Mouse (Mus musculus): ENCODE measurements around the gene Bhmt2.

Bhmt2 gene

DNA sequence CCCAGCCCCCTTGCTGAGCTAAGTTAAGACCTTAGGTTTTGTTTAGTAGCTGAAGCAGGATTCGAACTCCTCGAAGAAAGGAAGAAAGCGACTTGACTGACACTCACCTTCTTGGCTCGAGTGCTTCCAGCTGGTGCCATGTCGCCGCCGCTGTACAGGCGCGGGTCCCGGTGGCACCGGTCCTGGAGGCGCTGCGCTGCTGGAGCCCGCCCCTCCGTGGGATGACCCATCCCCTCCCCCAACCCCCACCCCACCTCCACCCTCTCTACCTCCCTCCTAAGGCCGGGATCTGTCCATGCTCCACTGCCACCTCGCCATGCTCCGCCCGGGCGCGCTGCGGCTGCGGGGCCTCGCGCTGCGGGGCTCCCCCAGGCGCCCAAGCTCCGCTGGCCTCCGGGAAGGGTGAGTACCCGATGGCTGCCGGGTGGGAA is at the start of gene Bhmt2, which contains the start of gene Dmgdh:
Gene Bhmt2 (minus strand): TSS at position 172 of the 431 bp plus-strand sequence.
Gene Dmgdh (plus strand): TSS at position 303 of the 431 bp plus-strand sequence.
- no peak for DNase-seq (ENCODE audit: low read depth)

DNA sequence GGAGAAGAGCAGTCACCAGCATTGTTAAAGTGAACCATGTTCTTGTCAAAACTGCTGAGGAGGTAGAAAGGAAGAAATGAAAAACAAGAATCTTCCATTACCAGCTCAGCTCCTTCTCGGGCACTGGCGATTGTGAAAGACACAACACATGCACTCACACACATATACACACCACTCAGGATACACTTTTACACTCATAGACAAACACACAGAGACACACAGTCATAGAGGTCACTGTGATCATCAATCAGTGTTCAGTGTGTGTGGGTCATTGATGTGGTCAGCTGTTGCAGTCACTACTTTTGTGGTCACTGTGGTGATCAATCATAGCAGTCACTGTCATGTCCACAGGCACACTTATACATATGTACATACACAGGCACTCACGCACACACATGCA is 49.4 kb upstream of the Bhmt2 start:
- DNase-seq (ENCODE audit: low read depth): no peak

DNA sequence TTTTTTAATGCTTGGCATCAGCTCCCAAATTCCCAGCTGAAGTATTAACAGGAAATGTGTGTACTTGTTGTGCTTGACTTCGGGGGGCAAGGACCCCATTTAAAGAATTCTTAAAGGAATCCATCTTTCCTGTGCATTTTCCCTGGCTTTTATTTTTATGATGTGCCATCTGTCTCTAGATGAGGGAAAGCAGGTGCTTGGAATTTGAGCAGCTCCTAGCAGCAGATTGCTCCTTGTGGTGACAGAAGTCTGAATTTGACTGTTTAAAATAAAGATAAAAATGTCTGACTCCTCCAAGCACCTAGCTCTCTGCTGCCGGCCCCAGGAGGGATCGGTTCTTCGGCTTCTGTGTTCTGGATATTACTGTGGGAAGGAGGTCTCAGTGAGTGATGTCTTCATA is 47.8 kb upstream of the Bhmt2 start:
- no peak for DNase-seq (ENCODE audit: low read depth)

GRCm38 (mm10) chr13:93718948-93719347 is 44.8 kb upstream of the Bhmt2 start:
- DNase-seq (ENCODE audit: low read depth): peak; percentile 48

- no peak for DNase-seq (ENCODE audit: low read depth)
Observed at GRCm38 (mm10) chr13:93717113-93717512, 43.0 kb upstream of the Bhmt2 start.

- no peak for DNase-seq (ENCODE audit: low read depth)
Observed at GRCm38 (mm10) chr13:93713826-93714225, 39.7 kb upstream of the Bhmt2 start.

DNA sequence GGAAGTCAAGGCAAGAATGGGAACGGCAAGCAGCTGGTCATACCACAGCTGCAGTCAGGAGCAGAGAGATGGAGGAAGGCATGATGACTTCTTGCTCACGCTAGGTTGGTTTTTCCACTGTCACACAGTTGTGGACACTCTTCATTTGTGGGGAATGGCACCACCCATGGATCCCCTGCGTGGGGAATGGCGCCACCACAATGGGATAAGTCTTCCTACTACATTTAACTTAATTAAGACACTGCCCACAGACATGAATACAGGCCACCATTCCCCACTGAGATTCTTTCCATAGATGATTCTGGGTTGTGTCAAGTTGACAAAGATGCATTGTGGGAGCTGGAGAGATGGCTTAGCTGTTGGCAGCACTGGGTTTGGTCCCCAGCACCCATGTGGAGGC is 38.3 kb upstream of the Bhmt2 start:
- no peak for DNase-seq (ENCODE audit: low read depth)

GRCm38 (mm10) chr13:93711226-93711625 is 37.1 kb upstream of the Bhmt2 start:
- no peak for DNase-seq (ENCODE audit: low read depth)

- DNase-seq (ENCODE audit: low read depth): no peak
Observed at GRCm38 (mm10) chr13:93710325-93710724, 36.2 kb upstream of the Bhmt2 start.

- DNase-seq (ENCODE audit: low read depth): no peak
Observed at GRCm38 (mm10) chr13:93707271-93707670, 33.2 kb upstream of the Bhmt2 start.

DNA sequence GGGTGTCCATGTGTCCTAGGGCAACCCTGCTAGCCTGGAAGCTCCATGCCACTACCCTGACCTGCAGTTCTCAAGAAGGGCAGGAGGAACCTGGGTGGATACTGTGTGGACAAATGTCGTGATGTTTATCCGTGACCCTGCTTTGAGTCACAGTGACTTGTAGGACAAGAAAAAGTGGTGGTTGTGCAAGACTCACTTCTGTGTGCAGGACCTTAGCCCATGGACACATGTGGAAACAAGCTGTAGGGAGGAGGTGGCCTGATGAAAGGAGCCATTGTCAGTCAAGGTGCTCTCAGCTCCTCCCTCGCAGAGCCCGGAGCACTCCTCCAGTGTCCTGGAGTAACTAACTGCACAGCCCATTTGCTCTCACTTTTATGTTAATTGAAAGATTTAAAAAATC is 31.6 kb upstream of the Bhmt2 start:
- DNase-seq (ENCODE audit: low read depth): no peak

DNA sequence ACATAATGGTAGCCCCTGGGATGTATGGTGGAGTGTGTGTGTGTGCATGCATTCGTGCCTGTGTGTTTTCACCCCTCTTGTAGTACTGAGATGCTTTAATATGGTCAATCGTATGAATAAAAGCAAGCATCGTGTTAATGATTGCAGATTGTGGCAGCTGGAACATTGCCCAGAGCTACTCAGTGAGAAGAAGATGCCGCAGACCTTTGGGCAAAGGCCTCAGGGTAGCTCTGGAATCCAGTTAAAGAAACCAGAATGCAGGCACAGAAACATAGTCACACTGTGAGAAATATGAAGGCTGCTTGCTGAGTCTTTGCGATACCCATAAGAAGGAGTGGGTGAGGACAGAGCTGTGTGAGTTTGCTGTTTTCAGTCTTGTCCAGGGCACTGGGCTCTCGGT is 24.8 kb upstream of the Bhmt2 start:
- no peak for DNase-seq (ENCODE audit: low read depth)

GRCm38 (mm10) chr13:93690821-93691220 is 16.7 kb upstream of the Bhmt2 start:
- DNase-seq (ENCODE audit: low read depth): no peak

GRCm38 (mm10) chr13:93689566-93689965 is 15.5 kb upstream of the Bhmt2 start:
- no peak for DNase-seq (ENCODE audit: low read depth)

GRCm38 (mm10) chr13:93687321-93687720 is 13.2 kb upstream of the Bhmt2 start:
- DNase-seq (ENCODE audit: low read depth): no peak

DNA sequence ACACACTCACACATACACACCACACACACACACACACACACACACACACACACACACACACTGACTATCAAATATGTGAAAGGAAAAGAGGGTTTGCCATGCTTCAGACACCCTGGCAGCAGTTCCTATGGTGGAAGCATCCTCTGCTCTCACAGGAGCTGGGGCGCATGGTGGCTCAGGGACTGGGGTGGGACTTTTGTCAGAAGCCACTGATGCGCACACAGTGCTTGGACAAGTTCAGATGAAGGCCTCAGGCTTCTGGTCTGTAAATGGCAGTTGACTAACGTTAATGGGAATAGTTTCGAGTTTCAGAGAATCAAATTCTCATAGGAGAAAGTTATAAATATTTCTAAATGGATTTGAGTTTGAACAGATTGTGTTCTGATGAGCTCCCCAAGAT is 11.1 kb upstream of the Bhmt2 start:
- no peak for DNase-seq (ENCODE audit: low read depth)

DNA sequence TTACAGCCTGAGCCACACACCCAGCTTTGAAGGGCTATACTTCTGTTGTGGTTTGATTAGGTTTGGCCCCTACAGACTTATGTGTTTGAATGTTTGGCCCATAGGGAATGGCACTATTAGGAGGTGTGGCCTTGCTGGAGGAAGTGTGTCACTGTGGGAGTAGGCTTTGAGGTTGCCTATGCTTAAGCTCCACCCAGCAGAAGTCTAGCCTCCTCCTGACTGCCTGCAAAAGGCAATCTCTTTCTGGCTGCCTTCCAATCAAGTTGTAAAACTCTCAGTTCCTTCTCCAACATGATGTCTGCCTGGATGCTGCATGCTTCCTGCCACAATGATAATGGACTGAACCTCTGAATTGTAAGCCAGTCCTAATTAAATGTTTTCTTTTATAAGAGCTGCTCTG is 9.2 kb upstream of the Bhmt2 start:
- no peak for DNase-seq (ENCODE audit: low read depth)

- no peak for DNase-seq (ENCODE audit: low read depth)
Observed at GRCm38 (mm10) chr13:93676864-93677263, 2.8 kb upstream of the Bhmt2 start.

DNA sequence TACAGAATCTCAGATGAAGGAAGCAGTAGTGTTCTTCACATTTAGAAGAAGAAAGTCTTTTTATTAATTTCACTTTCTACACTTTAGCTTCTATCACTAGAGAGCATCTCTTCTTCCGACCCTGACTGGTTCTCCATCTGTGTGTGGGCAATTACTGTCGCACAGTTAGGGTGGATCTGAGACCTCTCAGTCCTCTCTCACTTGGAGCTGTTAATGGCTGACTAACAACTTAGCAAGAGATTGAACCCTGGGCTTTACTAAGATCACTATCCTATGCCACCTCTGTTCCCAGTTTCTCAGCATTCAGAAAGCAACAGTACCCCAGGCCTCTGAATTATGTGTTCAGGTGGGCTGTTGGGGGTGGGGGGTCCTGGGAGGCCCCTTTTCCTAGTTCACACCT is 806 bp downstream of the Bhmt2 start:
- DNase-seq (ENCODE audit: low read depth): no peak

DNA sequence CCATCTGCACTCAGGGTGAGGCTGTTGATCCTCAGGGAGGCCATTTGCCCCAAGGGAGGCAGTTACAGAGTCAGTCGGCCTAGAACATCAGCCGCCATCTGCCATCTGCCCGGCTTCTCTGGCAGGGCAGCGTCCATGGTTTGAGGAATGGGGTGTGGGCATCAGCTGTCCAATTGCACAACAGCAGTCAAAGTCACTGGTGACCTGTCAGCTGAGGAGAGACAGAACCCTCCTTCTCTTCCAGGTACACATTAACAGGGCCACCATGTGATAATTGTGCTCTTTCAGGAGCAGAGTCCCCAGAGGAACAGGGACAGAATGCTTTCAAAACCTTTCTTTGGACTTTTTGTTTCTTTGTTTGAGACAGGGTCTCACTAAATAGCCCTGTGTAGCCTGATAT is 1.7 kb downstream of the Bhmt2 start:
- no peak for DNase-seq (ENCODE audit: low read depth)

DNA sequence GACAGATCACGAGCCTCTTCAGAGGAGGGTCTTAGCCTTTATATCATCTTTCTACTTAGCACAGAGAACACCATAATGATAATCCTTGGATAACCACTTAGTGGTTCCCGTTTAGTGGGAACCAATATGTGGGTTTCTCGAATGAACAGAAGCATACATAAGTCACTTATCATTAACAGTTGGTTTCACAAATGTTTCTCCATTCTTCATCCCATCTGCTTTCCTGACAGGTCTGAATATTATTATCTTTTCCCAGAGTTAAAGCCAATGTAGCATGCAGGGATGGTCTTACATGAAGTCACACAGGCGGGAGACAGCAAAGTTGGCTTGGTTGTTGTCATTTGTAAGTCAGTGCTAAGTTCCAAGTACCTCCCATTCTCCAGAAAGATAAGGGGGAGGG is 6.5 kb downstream of the Bhmt2 start:
- no peak for DNase-seq (ENCODE audit: low read depth)

GRCm38 (mm10) chr13:93657941-93658340 is 16.2 kb downstream of the Bhmt2 start:
- DNase-seq (ENCODE audit: low read depth): no peak

DNA sequence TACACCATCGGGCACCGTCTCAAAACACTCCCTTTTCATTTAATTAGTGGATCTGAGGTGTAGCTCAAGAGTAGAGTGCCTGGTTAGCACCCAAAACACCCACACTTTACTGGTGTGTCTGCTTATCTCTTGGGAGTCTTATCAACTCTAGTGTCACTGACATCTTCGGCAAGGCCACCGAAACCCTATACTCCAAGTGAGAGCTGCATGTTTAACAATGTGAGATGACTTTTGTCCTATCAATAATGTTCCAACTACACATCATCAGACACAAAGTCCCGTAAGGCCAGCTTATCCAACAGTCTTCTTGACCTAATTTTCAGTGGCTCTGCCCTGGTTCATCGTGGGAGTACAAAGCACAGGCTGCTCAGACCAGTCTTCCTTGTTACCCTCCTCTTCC is 20.7 kb downstream of the Bhmt2 start:
- DNase-seq (ENCODE audit: low read depth): no peak

DNA sequence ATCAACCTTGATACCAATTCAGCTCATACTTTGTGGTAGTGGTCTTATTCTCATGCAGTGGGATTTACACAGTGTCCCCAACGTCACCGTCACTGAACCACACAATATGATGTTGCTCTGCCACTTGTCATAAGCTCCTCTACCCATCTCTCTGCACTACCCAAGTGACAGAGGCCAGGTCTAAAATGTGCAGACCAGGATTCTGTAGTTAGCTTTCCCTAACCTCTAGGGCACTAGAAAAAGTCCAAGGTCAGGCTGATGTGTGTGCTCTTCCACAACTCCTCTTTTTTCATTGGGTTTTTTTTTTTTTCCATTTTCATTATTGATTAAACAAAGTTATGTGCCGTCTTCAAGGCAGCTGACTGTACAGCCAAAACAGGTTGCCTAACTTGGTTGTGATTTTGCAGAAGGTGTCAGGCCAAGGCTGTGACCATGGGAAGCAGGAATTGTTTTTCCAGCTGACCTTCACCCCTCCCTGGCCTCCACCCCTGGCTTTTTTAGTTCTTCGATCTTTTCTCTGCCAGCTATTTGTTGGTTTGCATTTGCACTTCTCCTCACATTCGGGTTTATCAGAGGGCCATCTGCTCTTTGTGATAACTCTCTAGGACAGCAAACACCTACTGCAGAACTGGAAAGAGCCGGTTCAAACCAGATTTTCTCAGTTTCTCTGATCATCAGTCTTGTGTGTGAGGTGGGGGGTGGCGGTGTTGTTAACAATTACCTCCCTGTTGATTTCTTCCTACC is 25.5 kb downstream of the Bhmt2 start:
- no peak for DNase-seq (ENCODE audit: low read depth)
